Mouse (Mus musculus): ENCODE data around the gene Pdzd8.

- TF ChIP-seq CTCF (IDR thresholded peaks at IDR 0.05; ENCODE audit: low read depth, low read length), result no peak
- no peak for TF ChIP-seq POLR2A (IDR thresholded peaks at IDR 0.05; ENCODE audit: extremely low read depth, insufficient read depth, low read length)
Observed at GRCm38 (mm10) chr19:59379995-59380394, 34.4 kb upstream of the Pdzd8 start.

Measured in liver, adult 2 months (tissue).